Mouse (Mus musculus) heart, embryonic 15.5 days (tissue): ENCODE measurements at regions not wholly inside any gene's neighbourhood (a gene's known extent, or its start where the extent isn't known, plus 50 kb on each side); places are given as distances from the start of the nearest gene placed in this dataset.

Experiments used
- ATAC-seq: fragments of 200-750 bp; cut with Nextera tagmentation; replicated peaks from 2 replicates; pipeline ENCODE4 v1.8.0; 2017; ENCODE audit warnings: low read depth, moderate TSS enrichment; ENCODE audit not compliant: insufficient number of reproducible peaks, insufficient read depth, low FRiP score
- H3K27ac ChIP-seq: fragments of 300-500 bp; sonication (generic); 2 replicates; pipeline ENCODE4 v1.5.1; 2015; ENCODE audit warnings: mild to moderate bottlenecking, inconsistent platforms
- H3K27me3 ChIP-seq: fragments of 300-500 bp; sonication (generic); 2 replicates; pipeline ENCODE4 v1.6.1; 2015; ENCODE audit warnings: inconsistent platforms
- H3K36me3 ChIP-seq: fragments of 300-500 bp; sonication (generic); 2 replicates; pipeline ENCODE4 v1.6.1; 2015; ENCODE audit warnings: mild to moderate bottlenecking, inconsistent platforms
- H3K4me1 ChIP-seq: fragments of 300-500 bp; sonication (generic); replicated peaks from 2 replicates; pipeline ENCODE4 v1.6.1; 2015; ENCODE audit warnings: inconsistent platforms
- H3K4me2 ChIP-seq: fragments of 300-500 bp; sonication (generic); 2 replicates; pipeline ENCODE4 v1.6.1; 2015; ENCODE audit warnings: inconsistent platforms, mild to moderate bottlenecking, moderate library complexity
- H3K4me3 ChIP-seq: fragments of 300-500 bp; sonication (generic); 2 replicates; pipeline ENCODE4 v1.5.1; 2015; ENCODE audit warnings: mild to moderate bottlenecking, inconsistent platforms
- H3K9ac ChIP-seq: fragments of 300-500 bp; sonication (generic); 2 replicates; pipeline ENCODE4 v1.6.1; 2015; ENCODE audit warnings: mild to moderate bottlenecking, inconsistent platforms
- H3K9me3 ChIP-seq: fragments of 300-500 bp; sonication (generic); replicated peaks from 2 replicates; pipeline ENCODE4 v1.6.1; 2016; ENCODE audit warnings: inconsistent platforms
- WGBS: fragments of 180-500 bp; shearing (Covaris S2); methylation state at CpG from one replicate; pipeline ENCODE4 v1.1.7; 2015; ENCODE audit warnings: mixed read lengths; 5-methylcytosine and 5-hydroxymethylcytosine counted together

DNA sequence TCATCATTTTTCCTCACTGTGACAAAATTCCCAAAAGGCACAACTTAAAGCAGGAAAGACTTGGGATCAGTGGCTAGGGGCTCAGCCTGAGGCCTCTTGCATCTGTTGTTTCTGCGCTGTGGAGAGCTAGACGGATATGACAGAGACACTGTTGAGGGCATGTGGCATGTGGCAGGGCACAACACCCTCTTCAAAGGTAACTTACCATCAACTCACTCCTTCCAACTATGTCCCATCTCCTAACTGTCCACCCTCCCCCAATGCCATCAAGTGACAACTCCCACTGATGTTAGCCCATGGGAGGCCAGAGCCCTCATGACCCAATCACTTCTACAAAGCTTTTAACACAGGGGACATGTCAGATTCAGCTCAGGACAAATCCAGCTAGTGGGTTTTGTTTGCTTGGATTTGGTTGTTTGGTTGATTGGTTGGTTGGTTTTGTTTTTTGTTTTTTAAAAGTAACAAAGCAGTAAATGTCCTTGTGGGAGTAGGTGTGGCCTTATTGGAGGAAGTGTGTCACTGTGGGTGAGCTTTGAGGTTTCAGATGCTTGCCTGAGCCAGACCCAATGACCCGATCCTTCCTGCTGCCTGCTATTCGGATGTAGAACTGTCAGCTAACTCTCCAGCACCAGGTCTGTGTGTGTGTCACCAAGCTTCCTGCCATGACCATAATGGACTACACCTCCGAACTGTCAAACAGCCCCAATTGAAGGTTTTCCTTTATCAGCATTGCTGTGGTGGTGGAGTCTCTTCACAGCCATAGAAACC lies 53.2 kb upstream of the Lef1 start:
- 70% methylated on average over 5 of the region's 5 CpGs for WGBS
- no peak overlapping the region for H3K4me3 ChIP-seq
- H3K36me3 ChIP-seq = no peaks in the 10 kb centered on the region
- H3K4me2 ChIP-seq = no peak overlapping the region
- H3K4me1 ChIP-seq = no peaks in the 10 kb centered on the region
- H3K27me3 ChIP-seq = no peaks in the 10 kb centered on the region
- H3K9me3 ChIP-seq = no peaks in the 10 kb centered on the region
- H3K9ac ChIP-seq = no peak overlapping the region
- ATAC-seq = no peak
- H3K27ac ChIP-seq = no peak overlapping the region

DNA sequence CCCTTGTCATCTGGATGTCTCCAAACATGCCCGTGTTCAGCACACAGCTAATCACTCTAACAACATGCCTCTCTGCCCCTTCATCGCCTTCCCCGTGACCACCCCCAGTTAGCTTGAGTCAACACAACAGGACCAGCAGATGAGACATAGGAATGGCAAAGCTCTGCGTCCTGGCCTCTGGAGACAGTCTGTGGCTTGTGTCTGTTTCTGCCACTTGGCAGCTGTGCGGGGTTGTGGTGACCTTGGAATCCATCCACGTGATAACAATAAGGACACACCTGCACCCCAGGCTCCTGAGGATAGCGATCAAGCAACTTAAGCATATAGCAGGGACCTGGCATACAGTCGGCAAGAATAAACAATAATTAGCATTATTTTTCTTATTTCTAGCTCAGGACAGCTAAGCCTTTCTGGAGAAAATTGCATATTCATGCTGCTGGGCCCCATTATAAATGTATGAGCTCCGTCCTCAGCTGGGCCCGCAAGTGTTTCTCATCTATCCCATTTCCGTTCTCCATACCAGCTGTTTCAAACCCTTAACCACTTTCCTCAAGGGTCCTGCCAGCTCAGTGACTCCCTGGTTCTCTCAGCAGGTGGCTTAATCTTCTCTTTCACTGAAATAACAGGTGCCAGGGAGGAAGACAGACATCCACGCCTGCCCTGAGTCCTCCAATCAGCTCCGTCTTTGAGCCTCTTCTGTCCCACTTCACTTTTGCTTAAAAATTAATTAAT lies 55.9 kb upstream of the Lef1 start:
- Histone ChIP-seq H3K27ac (no peak overlapping the region), H3K27me3 (no peaks in the 10 kb centered on the region), H3K4me1 (no peaks in the 10 kb centered on the region), H3K9ac (no peak overlapping the region), H3K4me2 (no peak overlapping the region), H3K36me3 (no peaks in the 10 kb centered on the region), H3K9me3 (no peaks in the 10 kb centered on the region), H3K4me3 (no peak overlapping the region)
- 61% methylated on average over 13 of the region's 13 CpGs for WGBS
- ATAC-seq = no peak

DNA sequence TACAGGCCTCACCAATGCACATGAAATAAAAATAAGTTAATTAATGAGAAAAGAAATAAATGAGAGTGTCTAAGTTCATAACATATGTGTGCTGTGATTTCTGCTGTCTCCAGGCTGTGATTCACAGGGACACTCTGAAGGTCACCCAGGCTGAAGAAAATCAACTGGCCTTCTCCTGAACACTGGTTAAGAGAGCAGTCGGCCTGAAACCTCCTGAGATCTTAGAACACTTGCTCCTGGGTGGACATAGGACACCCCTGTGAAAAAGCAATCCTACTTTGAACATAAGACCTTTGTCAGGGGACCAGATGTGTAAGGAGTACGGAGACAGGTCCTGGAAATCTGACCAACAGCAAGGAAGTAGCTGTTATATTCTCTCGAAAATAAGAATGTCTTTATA lies 62.6 kb upstream of the Lef1 start:
- Histone ChIP-seq H3K27me3 (no peaks in the 10 kb centered on the region), H3K4me3 (no peak overlapping the region), H3K4me1 (no peaks in the 10 kb centered on the region), H3K4me2 (no peak overlapping the region), H3K27ac (no peak overlapping the region), H3K9me3 (no peaks in the 10 kb centered on the region), H3K36me3 (no peaks in the 10 kb centered on the region), H3K9ac (no peak overlapping the region)
- WGBS = 76% methylated on average over 3 of the region's 3 CpGs
- no peak for ATAC-seq

DNA sequence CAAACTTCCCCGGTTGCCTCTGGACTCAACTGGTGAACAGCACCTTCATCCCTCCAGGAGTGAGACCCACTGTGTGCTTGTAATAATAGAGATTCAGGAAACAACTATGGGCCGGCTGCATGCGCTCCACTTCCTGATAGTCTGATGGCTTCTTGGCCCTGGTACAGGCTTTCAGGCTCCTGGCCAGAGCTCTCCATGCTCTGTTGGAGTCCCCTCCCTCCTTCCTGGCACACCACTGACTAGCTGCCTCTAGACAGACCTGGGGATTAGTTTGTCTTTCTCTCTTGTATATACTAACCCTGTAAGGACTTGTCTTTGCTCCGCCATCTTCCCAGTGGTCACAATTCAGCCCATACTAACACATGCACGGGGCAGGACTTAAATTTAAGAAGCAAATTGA lies 63.9 kb upstream of the Lef1 start:
- Histone ChIP-seq H3K9me3 (no peaks in the 10 kb centered on the region), H3K27me3 (no peaks in the 10 kb centered on the region), H3K4me1 (no peaks in the 10 kb centered on the region), H3K9ac (no peak overlapping the region), H3K4me2 (no peak overlapping the region), H3K4me3 (no peak overlapping the region), H3K27ac (no peak overlapping the region), H3K36me3 (no peaks in the 10 kb centered on the region)
- 53% methylated on average over 5 of the region's 5 CpGs for WGBS
- ATAC-seq = peak; percentile 60; the same call in 1 of the 2 replicates

DNA sequence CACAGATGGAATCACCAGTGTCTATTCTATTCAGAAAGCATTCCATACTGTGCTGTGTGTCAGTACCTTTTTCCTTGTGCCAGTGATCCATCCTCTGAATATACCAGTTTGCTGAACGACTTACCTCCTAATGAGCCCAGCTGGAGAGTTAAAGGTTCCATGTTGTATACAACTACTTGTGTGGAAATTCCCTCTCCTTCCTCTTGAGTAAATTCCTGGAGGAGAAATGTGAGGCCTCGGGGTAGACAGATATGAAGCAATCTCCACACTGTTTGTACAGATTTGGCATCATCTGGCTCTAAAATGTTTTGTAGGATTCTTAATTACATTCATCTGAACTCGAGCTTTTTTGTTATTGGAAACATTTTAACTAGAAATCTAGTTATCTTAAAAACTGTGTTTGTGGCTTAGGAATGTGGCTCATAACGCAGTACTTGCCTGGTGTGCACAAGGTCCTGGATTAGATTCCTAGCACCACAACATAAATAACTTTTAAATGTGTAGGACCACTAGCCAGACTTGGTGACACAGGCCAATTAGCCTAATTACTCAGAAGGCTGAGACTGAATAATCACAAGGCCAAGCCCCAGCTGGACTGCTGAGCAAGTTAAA lies 70.0 kb upstream of the Lef1 start:
- H3K4me3 ChIP-seq = no peak overlapping the region
- no peaks in the 10 kb centered on the region for H3K4me1 ChIP-seq
- ATAC-seq = no peak
- no peaks in the 10 kb centered on the region for H3K27me3 ChIP-seq
- H3K4me2 ChIP-seq = no peak overlapping the region
- no peaks in the 10 kb centered on the region for H3K9me3 ChIP-seq
- WGBS = 62% methylated on average over 4 of the region's 4 CpGs
- H3K36me3 ChIP-seq = no peaks in the 10 kb centered on the region
- H3K27ac ChIP-seq = no peak overlapping the region
- H3K9ac ChIP-seq = no peak overlapping the region

GRCm38 (mm10) chr3:131037095-131037494 lies 73.2 kb upstream of the Lef1 start:
- no peak overlapping the region for H3K9ac ChIP-seq
- WGBS = 76% methylated on average over 5 of the region's 5 CpGs
- no peak overlapping the region for H3K27ac ChIP-seq
- no peak for ATAC-seq
- H3K4me3 ChIP-seq = no peak overlapping the region
- no peaks in the 10 kb centered on the region for H3K9me3 ChIP-seq
- H3K4me1 ChIP-seq = no peaks in the 10 kb centered on the region
- H3K4me2 ChIP-seq = no peak overlapping the region
- no peaks in the 10 kb centered on the region for H3K27me3 ChIP-seq
- no peaks in the 10 kb centered on the region for H3K36me3 ChIP-seq

DNA sequence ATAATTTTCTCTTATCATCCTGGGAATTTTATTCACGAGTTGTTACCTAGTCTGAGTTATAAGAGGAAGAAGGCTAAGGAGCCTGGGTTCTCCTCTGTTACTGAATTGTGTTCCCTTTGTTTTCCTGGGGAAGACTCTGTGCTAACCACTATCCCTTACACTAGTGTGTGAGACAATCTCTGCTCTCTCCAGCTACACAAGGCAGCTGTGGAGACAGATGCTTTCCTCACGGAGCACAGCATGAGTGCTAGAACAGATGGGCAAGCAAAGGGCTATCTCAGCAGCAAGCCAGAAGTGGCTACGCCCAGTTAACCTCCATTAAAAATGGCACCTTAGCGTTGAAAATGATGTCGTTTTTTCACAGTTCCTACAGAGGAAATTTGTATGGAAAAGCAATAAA lies 75.5 kb upstream of the Lef1 start:
- no peaks in the 10 kb centered on the region for H3K9me3 ChIP-seq
- H3K4me1 ChIP-seq = no peaks in the 10 kb centered on the region
- H3K4me2 ChIP-seq = no peak overlapping the region
- no peaks in the 10 kb centered on the region for H3K27me3 ChIP-seq
- WGBS = 62% methylated on average over 5 of the region's 5 CpGs
- no peak overlapping the region for H3K4me3 ChIP-seq
- H3K9ac ChIP-seq = no peak overlapping the region
- ATAC-seq = no peak
- no peak overlapping the region for H3K27ac ChIP-seq
- no peaks in the 10 kb centered on the region for H3K36me3 ChIP-seq

- Histone ChIP-seq H3K27me3 (no peaks in the 10 kb centered on the region), H3K4me1 (no peaks in the 10 kb centered on the region), H3K9me3 (no peaks in the 10 kb centered on the region), H3K9ac (no peak overlapping the region), H3K4me3 (no peak overlapping the region), H3K4me2 (no peak overlapping the region), H3K27ac (no peak overlapping the region), H3K36me3 (no peaks in the 10 kb centered on the region)
- ATAC-seq = no peak
- WGBS = 77% methylated on average over 7 of the region's 7 CpGs
Measured at GRCm38 (mm10) chr3:131026336-131026735, 83.9 kb upstream of the Lef1 start.

- peak overlapping the region; percentile 32; the same call in 1 of the 2 replicates for H3K27ac ChIP-seq
Measured at GRCm38 (mm10) chr3:131019163-131019956, 90.9 kb upstream of the Lef1 start.

DNA sequence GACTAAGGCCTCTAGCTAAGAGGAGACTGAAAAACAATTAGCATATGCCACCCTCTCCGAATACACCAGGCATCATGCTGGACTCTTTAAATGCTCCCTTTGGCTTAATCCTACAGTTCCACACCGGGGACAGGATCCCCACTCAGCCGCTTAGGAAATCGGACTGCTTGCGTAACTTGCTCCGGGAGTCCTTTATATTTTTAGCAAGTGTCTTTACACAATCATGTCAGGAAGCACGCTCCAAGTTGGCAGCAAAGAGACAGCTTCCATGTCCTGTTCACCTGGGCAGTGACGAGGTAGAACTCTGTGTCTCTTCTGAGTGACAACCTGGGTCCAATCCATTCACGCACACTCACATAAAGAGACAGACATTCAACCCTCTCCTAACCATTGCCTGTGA lies 92.4 kb upstream of the Lef1 start:
- Histone ChIP-seq H3K9ac (no peak overlapping the region), H3K27ac (no peak overlapping the region), H3K4me2 (no peak overlapping the region), H3K4me1 (peaks cover 11% of the 10 kb centered on the region), H3K27me3 (no peaks in the 10 kb centered on the region), H3K36me3 (no peaks in the 10 kb centered on the region), H3K4me3 (no peak overlapping the region), H3K9me3 (no peaks in the 10 kb centered on the region)
- ATAC-seq = no peak
- 70% methylated on average over 9 of the region's 9 CpGs for WGBS

More at GRCm38 (mm10) chr3:131019163-131019956, 90.9 kb upstream of the Lef1 start:
- 0 out of 2 replicates have a peak overlapping the region, but pooled peaks have one; percentile 7 for H3K9ac ChIP-seq
- peaks cover 11% of the 10 kb centered on the region for H3K4me1 ChIP-seq
- H3K36me3 ChIP-seq = no peaks in the 10 kb centered on the region
- H3K4me3 ChIP-seq = peak overlapping the region; percentile 41
- WGBS = 11% methylated on average over 23 of the region's 23 CpGs
- H3K27me3 ChIP-seq = no peaks in the 10 kb centered on the region
- H3K4me2 ChIP-seq = peak overlapping the region; percentile 68
- ATAC-seq = peak; percentile 54
- no peaks in the 10 kb centered on the region for H3K9me3 ChIP-seq

- WGBS = 62% methylated on average over 10 of the region's 10 CpGs
- Histone ChIP-seq H3K4me2 (no peak overlapping the region), H3K27me3 (no peaks in the 10 kb centered on the region), H3K36me3 (no peaks in the 10 kb centered on the region), H3K27ac (no peak overlapping the region), H3K4me1 (peaks cover 11% of the 10 kb centered on the region), H3K4me3 (no peak overlapping the region), H3K9me3 (no peaks in the 10 kb centered on the region), H3K9ac (no peak overlapping the region)
- ATAC-seq = no peak
Measured at GRCm38 (mm10) chr3:131016104-131016503, 94.2 kb upstream of the Lef1 start.
